Comparison of ENCODE assay signal across 21 mouse cellular contexts in the genomic region with DNA sequence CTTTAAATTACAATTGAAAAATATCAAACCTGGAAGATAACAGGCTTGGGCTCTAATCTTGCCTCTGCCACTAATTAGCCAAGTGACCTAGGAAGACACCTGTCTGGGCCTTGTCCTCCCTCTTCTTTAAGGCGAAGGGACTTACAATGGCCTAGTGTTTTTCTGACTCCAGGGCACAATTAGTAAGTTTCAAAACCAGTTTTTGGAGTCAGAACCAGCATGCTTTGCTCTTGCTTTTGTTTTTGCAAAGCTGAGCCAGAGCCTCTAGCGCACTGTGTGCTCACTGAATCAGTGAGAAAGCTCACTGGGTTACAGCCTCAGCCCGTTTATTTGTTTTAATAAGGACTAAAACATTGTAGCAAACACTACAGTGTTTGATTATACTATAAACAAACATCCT. TPM values are rescaled to one million over a fixed set of nuclear protein-coding genes. Genes with fewer than 3 reads are reported as not detected.
A peak's percentile ranks its signal among the peaks of the same experiment; 100 is the strongest.
DNase-seq lines count a peak whose midpoint lies in the region; ATAC-seq and TF ChIP-seq lines count a peak whose summit lies in the region.
"Had no signal": no experiment of that assay in that cellular context is flagged by ENCODE, and none has a peak within 500 bp of the region (broad histone marks: within the 10 kb centered on the region; RNA-seq: fewer than 3 reads in every experiment).

No protein-coding gene starts in this region.

- WGBS in forebrain, embryonic 12.5 days = 32% methylated on average over 3 of the region's 3 CpGs
- WGBS in forebrain, postnatal 0 days = 30% methylated on average over 3 of the region's 3 CpGs
- WGBS in limb, embryonic 12.5 days = 60% methylated on average over 3 of the region's 3 CpGs
- WGBS in limb, embryonic 10.5 days = 77% methylated on average over 3 of the region's 3 CpGs

- TF ChIP-seq POLR2A in brain, embryonic 14.5 days (IDR thresholded peaks at IDR 0.05; ENCODE audit: borderline replicate concordance, extremely low read depth, insufficient read depth, insufficient read length, poor library complexity, severe bottlenecking) = no peak

- H3K9ac ChIP-seq in forebrain, embryonic 12.5 days = no peak overlapping the region
- no peak overlapping the region for H3K9ac ChIP-seq in forebrain, postnatal 0 days
- no peak overlapping the region for H3K9ac ChIP-seq in limb, embryonic 12.5 days (replicated peaks)
- H3K9ac ChIP-seq: neural tube, embryonic 15.5 days had no signal

- H3K4me3 ChIP-seq in forebrain, embryonic 12.5 days (replicated peaks) = no peak overlapping the region
- H3K4me3 ChIP-seq in forebrain, postnatal 0 days (ENCODE audit: low read depth, low read length) = no peak overlapping the region
- H3K4me3 ChIP-seq in limb, embryonic 12.5 days (replicated peaks) = no peak overlapping the region
- no peak overlapping the region for H3K4me3 ChIP-seq in limb, embryonic 10.5 days
- H3K4me3 ChIP-seq: midbrain, embryonic 10.5 days; neural tube, embryonic 15.5 days had no signal

- H3K27ac ChIP-seq in forebrain, embryonic 12.5 days = peak overlapping the region; percentile 36; the same call in 1 of the 2 replicates
- no peak overlapping the region for H3K27ac ChIP-seq in forebrain, postnatal 0 days (ENCODE audit: low read depth, low read length)
- 0 out of 2 replicates have a peak overlapping the region, but pooled peaks have one; percentile 35 for H3K27ac ChIP-seq in limb, embryonic 12.5 days
- H3K27ac ChIP-seq in limb, embryonic 10.5 days = no peak overlapping the region
- H3K27ac ChIP-seq: midbrain, embryonic 10.5 days; neural tube, embryonic 15.5 days had no signal

- H3K27me3 ChIP-seq in forebrain, embryonic 12.5 days = no peaks in the 10 kb centered on the region
- no peaks in the 10 kb centered on the region for H3K27me3 ChIP-seq in forebrain, postnatal 0 days (ENCODE audit: insufficient read depth, low read length)
- no peaks in the 10 kb centered on the region for H3K27me3 ChIP-seq in limb, embryonic 12.5 days
- no peaks in the 10 kb centered on the region for H3K27me3 ChIP-seq in limb, embryonic 10.5 days (ENCODE audit: low read depth, poor library complexity, severe bottlenecking)
- H3K27me3 ChIP-seq: neural tube, embryonic 15.5 days; Patski had no signal

- H3K9me3 ChIP-seq in forebrain, embryonic 12.5 days = no peaks in the 10 kb centered on the region
- no peaks in the 10 kb centered on the region for H3K9me3 ChIP-seq in forebrain, postnatal 0 days (ENCODE audit: low read length)
- no peaks in the 10 kb centered on the region for H3K9me3 ChIP-seq in limb, embryonic 12.5 days
- H3K9me3 ChIP-seq in limb, embryonic 10.5 days (replicated peaks) = no peaks in the 10 kb centered on the region
- H3K9me3 ChIP-seq: midbrain, embryonic 10.5 days; neural tube, embryonic 15.5 days had no signal

- H3K4me2 ChIP-seq in forebrain, embryonic 12.5 days = no peak overlapping the region
- H3K4me2 ChIP-seq in forebrain, postnatal 0 days (ENCODE audit: low read depth) = no peak overlapping the region
- H3K4me2 ChIP-seq in limb, embryonic 12.5 days = no peak overlapping the region
- H3K4me2 ChIP-seq: heart, embryonic 11.5 days; neural tube, embryonic 15.5 days had no signal

- TF ChIP-seq CTCF in forebrain, postnatal 0 days (IDR thresholded peaks at IDR 0.05; ENCODE audit: low read depth) = no peak
- no peak for TF ChIP-seq CTCF in brain, embryonic 14.5 days (IDR thresholded peaks at IDR 0.05; ENCODE audit: borderline replicate concordance, extremely low read depth, insufficient read depth, insufficient read length)

- ATAC-seq in forebrain, embryonic 12.5 days (ENCODE audit: low FRiP score) = no peak
- no peak for ATAC-seq in forebrain, postnatal 0 days
- ATAC-seq in limb, embryonic 12.5 days (ENCODE audit: insufficient number of reproducible peaks, insufficient read depth, low FRiP score, low TSS enrichment, low read depth) = no peak
- ATAC-seq: lung, postnatal 0 days; Patski had no signal

- no peaks in the 10 kb centered on the region for H3K36me3 ChIP-seq in forebrain, embryonic 12.5 days (replicated peaks)
- no peaks in the 10 kb centered on the region for H3K36me3 ChIP-seq in forebrain, postnatal 0 days (ENCODE audit: insufficient read depth)
- H3K36me3 ChIP-seq in limb, embryonic 12.5 days = no peaks in the 10 kb centered on the region
- H3K36me3 ChIP-seq in limb, embryonic 10.5 days = no peaks in the 10 kb centered on the region
- H3K36me3 ChIP-seq: midbrain, embryonic 10.5 days; neural tube, embryonic 15.5 days had no signal

- H3K4me1 ChIP-seq in forebrain, embryonic 12.5 days = peaks cover 16% of the 10 kb centered on the region
- H3K4me1 ChIP-seq in forebrain, postnatal 0 days (ENCODE audit: insufficient read depth) = no peaks in the 10 kb centered on the region
- H3K4me1 ChIP-seq in limb, embryonic 12.5 days (replicated peaks) = peaks cover 6% of the 10 kb centered on the region; the same call in 1 of the 2 replicates
- H3K4me1 ChIP-seq in limb, embryonic 10.5 days = peaks cover 20% of the 10 kb centered on the region

- DNase-seq in forebrain, postnatal 0 days = no peak
- DNase-seq in limb, embryonic 10.5 days (ENCODE audit: low spot score) = no peak
- peak; percentile 51 for DNase-seq in brain, embryonic 14.5 days (ENCODE audit: low read depth)
- peak; percentile 95 for DNase-seq in gonadal fat pad, adult 2 months (ENCODE audit: low read depth)
- DNase-seq in heart, postnatal 14 days = no peak
- no peak for DNase-seq in kidney, postnatal 25 days
- DNase-seq: adrenal gland, adult 2 months; cerebellum, adult 9-10 months; heart, adult 11 months; heart, postnatal 10 days; kidney, adult 11 months; kidney, postnatal 10 days; thymus, adult 18-20 months; thymus, postnatal 36 days had no signal

- intact Hi-C loops in heart, postnatal 14 days (cut with DNase I) = no loop called here

RNA-seq across cellular contexts. Expression of a gene that starts 20.1 kb away (rescaled TPM):
- 41.0 and 47.5 TPM in 2 replicates for polyA plus RNA-seq in forebrain, embryonic 12.5 days (2016; fragmentation: Nextera tagmentation; extraction: Ambion mirVana)
- 9.7 and 12.5 TPM in 2 replicates for total RNA-seq in forebrain, postnatal 0 days (2014; rRNA removed)
- polyA plus RNA-seq in forebrain, postnatal 0 days (2015; fragmentation: Nextera tagmentation; extraction: Ambion mirVana) = 8.5 and 11.8 TPM in 2 replicates
- polyA plus RNA-seq in limb, embryonic 12.5 days (2016; fragmentation: Nextera tagmentation; extraction: Ambion mirVana) = 79.4 and 86.4 TPM in 2 replicates
- polyA plus RNA-seq in limb, embryonic 10.5 days (2016; fragmentation: Nextera tagmentation; extraction: Ambion mirVana) = 56.8 and 70.8 TPM in 2 replicates
- 21.1 and 22.2 TPM in 2 replicates for polyA plus RNA-seq in brain, embryonic 14.5 days (2012; rRNA removed)
- polyA plus RNA-seq in gonadal fat pad, adult 2 months (2012; rRNA removed) = 28.4 and 33.8 TPM in 2 replicates
- total RNA-seq in heart, postnatal 14 days (2021) = 10 to 100 TPM; 23.5 TPM

Comparison
In these comparisons a context has a peak if more than half of its experiments do, and no peak if none do; other contexts are left out.
1. H3K27ac ChIP-seq: peak in forebrain, embryonic 12.5 days (single experiment) and limb, embryonic 12.5 days (single experiment); none in forebrain, postnatal 0 days (single experiment) and limb, embryonic 10.5 days (single experiment).
2. DNase-seq: peak in brain, embryonic 14.5 days (single experiment) and gonadal fat pad, adult 2 months (single experiment); none in forebrain, postnatal 0 days (single experiment), limb, embryonic 10.5 days (single experiment), heart, postnatal 14 days (0 of 2) and kidney, postnatal 25 days (0 of 2).